Mouse (Mus musculus): ENCODE results near the gene Olfr1295. TPM values are rescaled to one million over a fixed set of nuclear protein-coding genes. Genes with fewer than 3 reads are reported as not detected.

Gene Olfr1295
- polyA plus RNA-seq (2014; fragmentation: Nextera tagmentation; extraction: Ambion mirVana), result not detected in 2 replicates

GRCm38 (mm10) chr2:111569581-111569980 lies at the start of gene Olfr1295:
Gene Olfr1295, minus strand, starts transcription at chr2:111569681.
- H3K36me3 ChIP-seq (ENCODE audit: control insufficient read depth, insufficient read depth, low read length), result no peaks in the 10 kb centered on the region
- H3K27me3 ChIP-seq (ENCODE audit: control insufficient read depth, insufficient read depth, low read length), result no peaks in the 10 kb centered on the region
- no peak within 1 kb of the TSS for H3K4me2 ChIP-seq (ENCODE audit: low read length)
- ATAC-seq (ENCODE audit: insufficient number of reproducible peaks, insufficient read depth, low FRiP score, low read depth), result no peak
- H3K9me3 ChIP-seq (ENCODE audit: control insufficient read depth, low read length), result no peaks in the 10 kb centered on the region
- H3K9ac ChIP-seq (ENCODE audit: low read length), result no peak within 1 kb of the TSS
- no peak within 1 kb of the TSS for H3K4me3 ChIP-seq (ENCODE audit: control insufficient read depth in 1 of 2, insufficient read depth in 1 of 2, low read depth in 1 of 2, low read length in 2 of 2)
- H3K27ac ChIP-seq (replicated peaks in 1 of 2; ENCODE audit: control insufficient read depth in 1 of 2, insufficient read depth in 1 of 2, low read depth in 2 of 2, low read length in 2 of 2), result no peak within 1 kb of the TSS
- no peaks in the 10 kb centered on the region for H3K4me1 ChIP-seq (ENCODE audit: control insufficient read depth in 2 of 2, insufficient read depth in 2 of 2, low read length in 2 of 2)

GRCm38 (mm10) chr2:111540191-111540590 lies 29.3 kb downstream of the Olfr1295 start, which contains the start of gene Olfr1294:
Gene Olfr1294, minus strand, starts transcription at chr2:111540291.
- WGBS, result 40% methylated on average over 1 of the region's 1 CpGs
- no peaks in the 10 kb centered on the region for H3K4me1 ChIP-seq (ENCODE audit: control insufficient read depth in 2 of 2, insufficient read depth in 2 of 2, low read length in 2 of 2)
- H3K27me3 ChIP-seq (ENCODE audit: control insufficient read depth, insufficient read depth, low read length), result no peaks in the 10 kb centered on the region
- no peaks in the 10 kb centered on the region for H3K9me3 ChIP-seq (ENCODE audit: control insufficient read depth, low read length)
- no peak within 1 kb of the TSS for H3K27ac ChIP-seq (replicated peaks in 1 of 2; ENCODE audit: control insufficient read depth in 1 of 2, insufficient read depth in 1 of 2, low read depth in 2 of 2, low read length in 2 of 2)
- H3K4me3 ChIP-seq (ENCODE audit: control insufficient read depth in 1 of 2, insufficient read depth in 1 of 2, low read depth in 1 of 2, low read length in 2 of 2), result no peak within 1 kb of the TSS
- no peak for ATAC-seq (ENCODE audit: insufficient number of reproducible peaks, insufficient read depth, low FRiP score, low read depth)
- H3K9ac ChIP-seq (ENCODE audit: low read length), result no peak within 1 kb of the TSS
- no peak within 1 kb of the TSS for H3K4me2 ChIP-seq (ENCODE audit: low read length)
- no peaks in the 10 kb centered on the region for H3K36me3 ChIP-seq (ENCODE audit: control insufficient read depth, insufficient read depth, low read length)

GRCm38 (mm10) chr2:111524903-111525302 lies 44.6 kb downstream of the Olfr1295 start, which contains the start of gene Olfr1293-ps:
Gene Olfr1293-ps, plus strand, starts transcription at chr2:111525203.
- Histone ChIP-seq H3K4me2 (ENCODE audit: low read length) (no peak within 1 kb of the TSS), H3K27me3 (ENCODE audit: control insufficient read depth, insufficient read depth, low read length) (no peaks in the 10 kb centered on the region), H3K4me3 (ENCODE audit: control insufficient read depth in 1 of 2, insufficient read depth in 1 of 2, low read depth in 1 of 2, low read length in 2 of 2) (no peak within 1 kb of the TSS), H3K9me3 (ENCODE audit: control insufficient read depth, low read length) (peaks cover 1% of the 10 kb centered on the region; the same call in 1 of the 2 replicates), H3K9ac (ENCODE audit: low read length) (no peak within 1 kb of the TSS), H3K27ac (replicated peaks in 1 of 2; ENCODE audit: control insufficient read depth in 1 of 2, insufficient read depth in 1 of 2, low read depth in 2 of 2, low read length in 2 of 2) (no peak within 1 kb of the TSS), H3K4me1 (ENCODE audit: control insufficient read depth in 2 of 2, insufficient read depth in 2 of 2, low read length in 2 of 2) (no peaks in the 10 kb centered on the region), H3K36me3 (ENCODE audit: control insufficient read depth, insufficient read depth, low read length) (no peaks in the 10 kb centered on the region)
- ATAC-seq (ENCODE audit: insufficient number of reproducible peaks, insufficient read depth, low FRiP score, low read depth), result no peak
- WGBS, result 82% methylated on average over 1 of the region's 1 CpGs

- no peak for ATAC-seq (ENCODE audit: insufficient number of reproducible peaks, insufficient read depth, low FRiP score, low read depth)
- H3K4me1 ChIP-seq (ENCODE audit: control insufficient read depth in 2 of 2, insufficient read depth in 2 of 2, low read length in 2 of 2), result no peaks in the 10 kb centered on the region
- no peaks in the 10 kb centered on the region for H3K36me3 ChIP-seq (ENCODE audit: control insufficient read depth, insufficient read depth, low read length)
- peaks cover 6% of the 10 kb centered on the region; the same call in 1 of the 2 replicates for H3K9me3 ChIP-seq (ENCODE audit: control insufficient read depth, low read length)
- 81% methylated on average over 10 of the region's 10 CpGs for WGBS
- H3K27me3 ChIP-seq (ENCODE audit: control insufficient read depth, insufficient read depth, low read length), result no peaks in the 10 kb centered on the region
- H3K4me3 ChIP-seq (ENCODE audit: control insufficient read depth in 1 of 2, insufficient read depth in 1 of 2, low read depth in 1 of 2, low read length in 2 of 2), result no peak overlapping the region
- H3K9ac ChIP-seq (ENCODE audit: low read length), result no peak overlapping the region
- no peak overlapping the region for H3K27ac ChIP-seq (replicated peaks in 1 of 2; ENCODE audit: control insufficient read depth in 1 of 2, insufficient read depth in 1 of 2, low read depth in 2 of 2, low read length in 2 of 2)
- no peak overlapping the region for H3K4me2 ChIP-seq (ENCODE audit: low read length)
Measured at GRCm38 (mm10) chr2:111517451-111517850, 52.0 kb downstream of the Olfr1295 start.

Other genes starting within 250 kb of the Olfr1295 start
- not detected in 2 replicates for gene Olfr1281, start 243.2 kb downstream of the Olfr1295 start, polyA plus RNA-seq (2014; fragmentation: Nextera tagmentation; extraction: Ambion mirVana)
- not detected in 2 replicates for gene Olfr1282, start 233.6 kb downstream of the Olfr1295 start, polyA plus RNA-seq (2014; fragmentation: Nextera tagmentation; extraction: Ambion mirVana)
- not detected in 2 replicates for gene Olfr1283, start 202.9 kb downstream of the Olfr1295 start, polyA plus RNA-seq (2014; fragmentation: Nextera tagmentation; extraction: Ambion mirVana)
- not detected in 2 replicates for gene Olfr1284, start 194.2 kb downstream of the Olfr1295 start, polyA plus RNA-seq (2014; fragmentation: Nextera tagmentation; extraction: Ambion mirVana)
- not detected in 2 replicates for gene Olfr1286, start 146.6 kb downstream of the Olfr1295 start, polyA plus RNA-seq (2014; fragmentation: Nextera tagmentation; extraction: Ambion mirVana)
- not detected in 2 replicates for gene Olfr1287, start 120.5 kb downstream of the Olfr1295 start, polyA plus RNA-seq (2014; fragmentation: Nextera tagmentation; extraction: Ambion mirVana)
- gene Olfr1288, start 95.6 kb downstream of the Olfr1295 start, polyA plus RNA-seq (2014; fragmentation: Nextera tagmentation; extraction: Ambion mirVana), result not detected in 2 replicates
- gene Olfr1289, start 88.9 kb downstream of the Olfr1295 start, polyA plus RNA-seq (2014; fragmentation: Nextera tagmentation; extraction: Ambion mirVana), result not detected in 2 replicates
- not detected in 2 replicates for gene Olfr1290, start 75.9 kb downstream of the Olfr1295 start, polyA plus RNA-seq (2014; fragmentation: Nextera tagmentation; extraction: Ambion mirVana)
- gene Olfr1291-ps1, start 72.5 kb downstream of the Olfr1295 start, polyA plus RNA-seq (2014; fragmentation: Nextera tagmentation; extraction: Ambion mirVana), result not detected in 2 replicates
- not detected in 2 replicates for gene Olfr1293-ps, start 44.5 kb downstream of the Olfr1295 start, polyA plus RNA-seq (2014; fragmentation: Nextera tagmentation; extraction: Ambion mirVana)
- gene Olfr1294, start 29.4 kb downstream of the Olfr1295 start, polyA plus RNA-seq (2014; fragmentation: Nextera tagmentation; extraction: Ambion mirVana), result not detected in 2 replicates
- gene Olfr1297, start 56.8 kb upstream of the Olfr1295 start, polyA plus RNA-seq (2014; fragmentation: Nextera tagmentation; extraction: Ambion mirVana), result not detected in 2 replicates
- gene Olfr1298, start 79.5 kb upstream of the Olfr1295 start, polyA plus RNA-seq (2014; fragmentation: Nextera tagmentation; extraction: Ambion mirVana), result not detected in 2 replicates
- gene Olfr1299, start 91.7 kb upstream of the Olfr1295 start, polyA plus RNA-seq (2014; fragmentation: Nextera tagmentation; extraction: Ambion mirVana), result not detected in 2 replicates
- gene Olfr1301, start 181.3 kb upstream of the Olfr1295 start, polyA plus RNA-seq (2014; fragmentation: Nextera tagmentation; extraction: Ambion mirVana), result not detected in 2 replicates
- not detected in 2 replicates for gene Olfr1302, start 207.7 kb upstream of the Olfr1295 start, polyA plus RNA-seq (2014; fragmentation: Nextera tagmentation; extraction: Ambion mirVana)